Mouse (Mus musculus): ENCODE results near the gene Vamp2. TPM values are rescaled to one million over a fixed set of nuclear protein-coding genes. Genes with fewer than 3 reads are reported as not detected.

Vamp2 gene
- polyA plus RNA-seq, 1 experiment from 2014 or later: 63.1 TPM

GRCm38 (mm10) chr11:69125919-69126705, 37.8 kb downstream of the Vamp2 start:
- Histone ChIP-seq H3K4me3 (peak overlapping the region; percentile 87), H3K36me3 (no peaks in the 10 kb centered on the region), H3K4me1 (peaks cover 36% of the 10 kb centered on the region), H3K27me3 (ENCODE audit: low read depth, poor library complexity, severe bottlenecking) (peaks cover 48% of the 10 kb centered on the region), H3K27ac (replicated peaks) (no peak overlapping the region; the same call in 1 of the 2 replicates), H3K9me3 (replicated peaks) (no peaks in the 10 kb centered on the region)
- peak; percentile 32 for DNase-seq (ENCODE audit: low spot score)
- 14% methylated on average over 20 of the region's 20 CpGs for WGBS

GRCm38 (mm10) chr11:69126706-69127095, 38.4 kb downstream of the Vamp2 start:
- Histone ChIP-seq H3K9me3 (replicated peaks) (no peaks in the 10 kb centered on the region), H3K4me3 (peak overlapping the region; percentile 87), H3K36me3 (no peaks in the 10 kb centered on the region), H3K4me1 (peaks cover 30% of the 10 kb centered on the region), H3K27ac (replicated peaks) (no peak overlapping the region), H3K27me3 (ENCODE audit: low read depth, poor library complexity, severe bottlenecking) (peaks cover 47% of the 10 kb centered on the region)
- 50% methylated on average over 2 of the region's 2 CpGs for WGBS
- no peak for DNase-seq (ENCODE audit: low spot score)

DNA sequence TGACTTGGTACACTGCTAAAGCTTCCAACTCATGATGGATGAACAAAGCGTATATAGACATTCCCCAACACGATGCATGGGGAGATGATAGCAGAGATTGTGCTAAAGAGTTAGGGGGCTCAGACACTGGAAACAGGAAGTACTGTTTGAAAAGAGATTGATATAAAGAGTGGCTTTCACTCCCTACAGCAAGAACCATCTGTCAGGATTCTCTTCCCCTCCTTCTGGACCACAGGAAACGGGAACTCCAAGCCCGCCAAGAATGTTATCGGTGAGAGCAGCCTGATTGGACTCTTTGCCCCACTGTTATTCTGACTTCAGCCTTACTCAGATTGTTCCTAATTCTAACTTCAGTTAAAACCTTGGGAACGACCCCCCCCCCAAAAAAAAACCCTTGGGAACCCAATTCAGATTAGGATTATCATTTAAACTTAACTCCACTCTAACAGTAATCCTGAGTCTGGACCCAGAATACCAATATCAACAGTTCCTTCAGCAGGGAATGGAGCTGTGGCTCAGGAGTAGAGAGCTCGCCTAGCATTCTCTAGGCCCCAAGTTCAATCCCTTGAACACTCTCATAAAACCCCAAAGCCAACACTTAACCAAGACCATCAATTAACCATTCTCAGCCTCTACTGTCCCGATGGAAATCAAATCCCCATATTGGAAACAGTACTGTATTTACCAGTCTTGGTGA, 40.3 kb downstream of the Vamp2 start:
- Histone ChIP-seq H3K4me1 (peaks cover 17% of the 10 kb centered on the region), H3K9me3 (replicated peaks) (no peaks in the 10 kb centered on the region), H3K36me3 (no peaks in the 10 kb centered on the region), H3K27me3 (ENCODE audit: low read depth, poor library complexity, severe bottlenecking) (peaks cover 59% of the 10 kb centered on the region), H3K4me3 (no peak overlapping the region), H3K27ac (replicated peaks) (no peak overlapping the region)
- no peak for DNase-seq (ENCODE audit: low spot score)
- WGBS: 66% methylated on average over 8 of the region's 8 CpGs

DNA sequence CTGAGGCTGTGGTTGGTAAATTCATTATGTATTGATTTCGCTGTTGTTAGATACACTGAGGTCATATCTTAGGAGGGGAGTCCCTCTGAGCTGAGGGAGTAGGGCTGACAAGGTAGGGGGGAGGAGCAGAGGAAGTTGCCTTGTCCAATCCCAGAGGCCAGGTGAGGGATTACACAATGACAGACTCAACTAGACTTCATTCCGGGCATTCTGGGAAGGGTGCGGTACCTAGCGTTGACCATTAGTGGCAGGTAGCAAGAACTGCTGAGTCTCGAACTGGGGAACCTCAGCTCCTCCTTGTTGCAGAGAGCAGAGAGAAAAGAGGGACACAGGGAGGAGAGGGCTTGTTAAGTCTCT, 45.3 kb downstream of the Vamp2 start:
- H3K4me1 ChIP-seq: peaks cover 17% of the 10 kb centered on the region
- H3K27ac ChIP-seq (replicated peaks): peak overlapping the region; percentile 55; the same call in 1 of the 2 replicates
- H3K36me3 ChIP-seq: no peaks in the 10 kb centered on the region
- peak overlapping the region; percentile 63 for H3K4me3 ChIP-seq
- peak; percentile 44 for DNase-seq (ENCODE audit: low spot score)
- peaks cover 59% of the 10 kb centered on the region for H3K27me3 ChIP-seq (ENCODE audit: low read depth, poor library complexity, severe bottlenecking)
- 8% methylated on average over 5 of the region's 5 CpGs for WGBS
- no peaks in the 10 kb centered on the region for H3K9me3 ChIP-seq (replicated peaks)

GRCm38 (mm10) chr11:69133923-69134621, 45.8 kb downstream of the Vamp2 start:
- Histone ChIP-seq H3K36me3 (no peaks in the 10 kb centered on the region), H3K4me1 (peaks cover 17% of the 10 kb centered on the region), H3K4me3 (peak overlapping the region; percentile 63), H3K27ac (replicated peaks) (peak overlapping the region; percentile 55), H3K9me3 (replicated peaks) (no peaks in the 10 kb centered on the region), H3K27me3 (ENCODE audit: low read depth, poor library complexity, severe bottlenecking) (peaks cover 59% of the 10 kb centered on the region)
- peak; percentile 65 for DNase-seq (ENCODE audit: low spot score)
- WGBS: 1% methylated on average over 34 of the region's 34 CpGs

DNA sequence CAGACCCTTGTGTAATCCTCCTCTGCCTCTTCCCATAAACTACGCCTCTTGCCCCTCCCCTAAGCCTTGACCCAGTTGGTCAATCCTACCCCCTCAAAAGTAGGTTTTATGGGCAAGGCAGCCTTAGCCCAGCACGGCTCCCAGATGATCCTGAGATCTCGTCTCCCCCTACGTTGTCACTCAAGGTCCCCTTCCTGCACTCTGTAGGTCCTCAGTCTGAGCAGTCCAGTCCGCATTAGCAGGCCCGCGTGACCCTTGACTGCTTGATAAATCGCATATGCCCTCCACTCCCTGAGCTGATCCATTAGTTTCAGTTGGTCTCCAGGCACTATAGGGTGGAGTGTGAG, 46.3 kb downstream of the Vamp2 start:
- H3K4me3 ChIP-seq: peak overlapping the region; percentile 63
- WGBS: 28% methylated on average over 8 of the region's 8 CpGs
- no peak for DNase-seq (ENCODE audit: low spot score)
- peaks cover 17% of the 10 kb centered on the region for H3K4me1 ChIP-seq
- H3K36me3 ChIP-seq: no peaks in the 10 kb centered on the region
- H3K9me3 ChIP-seq (replicated peaks): no peaks in the 10 kb centered on the region
- peaks cover 55% of the 10 kb centered on the region for H3K27me3 ChIP-seq (ENCODE audit: low read depth, poor library complexity, severe bottlenecking)
- peak overlapping the region; percentile 55; the same call in 1 of the 2 replicates for H3K27ac ChIP-seq (replicated peaks)

DNA sequence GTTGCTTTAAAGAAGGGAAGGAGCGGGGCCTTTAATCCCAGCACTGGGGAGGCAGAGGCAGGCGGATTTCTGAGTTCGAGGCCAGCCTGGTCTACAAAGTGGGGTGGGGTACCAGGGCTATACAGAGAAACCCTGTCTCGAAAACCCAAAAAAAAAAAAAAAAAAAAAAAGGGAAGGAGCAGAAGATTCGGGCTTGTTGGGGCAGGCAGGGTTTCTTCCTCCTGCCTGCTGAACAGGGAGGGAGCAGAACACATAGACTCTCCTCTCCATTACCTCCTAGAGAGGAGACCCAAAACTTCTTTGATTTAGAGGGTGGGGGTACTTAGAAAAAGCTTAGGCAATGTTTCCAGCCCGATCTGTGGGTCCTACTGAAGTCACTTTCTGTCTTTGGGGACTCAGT, 47.1 kb downstream of the Vamp2 start:
- DNase-seq (ENCODE audit: low spot score): no peak
- no peak overlapping the region for H3K4me3 ChIP-seq
- H3K4me1 ChIP-seq: peaks cover 17% of the 10 kb centered on the region
- H3K27ac ChIP-seq (replicated peaks): no peak overlapping the region
- 83% methylated on average over 6 of the region's 6 CpGs for WGBS
- H3K36me3 ChIP-seq: no peaks in the 10 kb centered on the region
- no peaks in the 10 kb centered on the region for H3K9me3 ChIP-seq (replicated peaks)
- peaks cover 47% of the 10 kb centered on the region for H3K27me3 ChIP-seq (ENCODE audit: low read depth, poor library complexity, severe bottlenecking)

Other genes starting within 250 kb of the Vamp2 start
- 55.2 and 60.3 TPM in 2 replicates for gene Ndel1, start 216.6 kb upstream of the Vamp2 start, polyA plus RNA-seq (2016; fragmentation: Nextera tagmentation; extraction: Ambion mirVana)
- 0.04 and 0.05 TPM in 2 replicates for gene Rnf222, start 199.9 kb upstream of the Vamp2 start, polyA plus RNA-seq (2016; fragmentation: Nextera tagmentation; extraction: Ambion mirVana)
- gene Rpl26, start 186.9 kb upstream of the Vamp2 start, polyA plus RNA-seq (2016; fragmentation: Nextera tagmentation; extraction: Ambion mirVana): 856 and 1,017 TPM in 2 replicates
- not detected in 2 replicates for gene Odf4, start 161.4 kb upstream of the Vamp2 start, polyA plus RNA-seq (2016; fragmentation: Nextera tagmentation; extraction: Ambion mirVana)
- gene Arhgef15, start 131.0 kb upstream of the Vamp2 start, polyA plus RNA-seq (2016; fragmentation: Nextera tagmentation; extraction: Ambion mirVana): 6.4 and 6.6 TPM in 2 replicates
- gene Slc25a35, start 120.4 kb upstream of the Vamp2 start, polyA plus RNA-seq (2016; fragmentation: Nextera tagmentation; extraction: Ambion mirVana): 2.0 and 2.1 TPM in 2 replicates
- gene Rangrf, start 113.3 kb upstream of the Vamp2 start, polyA plus RNA-seq (2016; fragmentation: Nextera tagmentation; extraction: Ambion mirVana): 68.4 and 84.6 TPM in 2 replicates
- gene Pfas, start 80.0 kb upstream of the Vamp2 start, polyA plus RNA-seq (2016; fragmentation: Nextera tagmentation; extraction: Ambion mirVana): 57.8 and 59.2 TPM in 2 replicates
- 82.4 and 85.6 TPM in 2 replicates for gene Ctc1, start 72.6 kb upstream of the Vamp2 start, polyA plus RNA-seq (2016; fragmentation: Nextera tagmentation; extraction: Ambion mirVana)
- gene Aurkb, start 42.8 kb upstream of the Vamp2 start, polyA plus RNA-seq (2016; fragmentation: Nextera tagmentation; extraction: Ambion mirVana): 218 and 239 TPM in 2 replicates
- gene Borcs6, start 28.8 kb upstream of the Vamp2 start, polyA plus RNA-seq (2016; fragmentation: Nextera tagmentation; extraction: Ambion mirVana): 6.9 and 8.7 TPM in 2 replicates
- gene Tmem107, start 17.7 kb upstream of the Vamp2 start, polyA plus RNA-seq (2016; fragmentation: Nextera tagmentation; extraction: Ambion mirVana): 63.4 and 64.8 TPM in 2 replicates
- gene Per1, start 6.7 kb downstream of the Vamp2 start, polyA plus RNA-seq (2016; fragmentation: Nextera tagmentation; extraction: Ambion mirVana): 6.8 and 7.6 TPM in 2 replicates
- gene Hes7, start 31.9 kb downstream of the Vamp2 start, polyA plus RNA-seq (2016; fragmentation: Nextera tagmentation; extraction: Ambion mirVana): 0.07 and 0.09 TPM in 2 replicates
- gene 9130213A22Rik, start 34.1 kb downstream of the Vamp2 start, polyA plus RNA-seq (2016; fragmentation: Nextera tagmentation; extraction: Ambion mirVana): 0.07 and 0.14 TPM in 2 replicates
- 0.17 and 0.25 TPM in 2 replicates for gene Aloxe3, start 37.4 kb downstream of the Vamp2 start, polyA plus RNA-seq (2016; fragmentation: Nextera tagmentation; extraction: Ambion mirVana)
- not detected in 2 replicates for gene Alox12b, start 68.5 kb downstream of the Vamp2 start, polyA plus RNA-seq (2016; fragmentation: Nextera tagmentation; extraction: Ambion mirVana)
- 0.04 and 0.06 TPM in 2 replicates for gene Alox8, start 109.4 kb downstream of the Vamp2 start, polyA plus RNA-seq (2016; fragmentation: Nextera tagmentation; extraction: Ambion mirVana)
- gene Gucy2e, start 148.5 kb downstream of the Vamp2 start, polyA plus RNA-seq (2016; fragmentation: Nextera tagmentation; extraction: Ambion mirVana): 0.06 and 0.20 TPM in 2 replicates
- 39.9 TPM in 2 replicates for gene Cntrob, start 235.3 kb downstream of the Vamp2 start, polyA plus RNA-seq (2016; fragmentation: Nextera tagmentation; extraction: Ambion mirVana)
- 174 and 188 TPM in 2 replicates for gene Trappc1, start 235.5 kb downstream of the Vamp2 start, polyA plus RNA-seq (2016; fragmentation: Nextera tagmentation; extraction: Ambion mirVana)
- gene Kcnab3, start 237.8 kb downstream of the Vamp2 start, polyA plus RNA-seq (2016; fragmentation: Nextera tagmentation; extraction: Ambion mirVana): 1.4 and 2.3 TPM in 2 replicates